Mouse (Mus musculus) liver, embryonic 14.5 days (tissue): ENCODE measurements around the gene Med18. TPM values are rescaled to one million over a fixed set of nuclear protein-coding genes. Genes with fewer than 3 reads are reported as not detected.

Source experiments
- ATAC-seq: fragments of 200-750 bp; cut with Nextera tagmentation; 2 replicates; pipeline ENCODE4 v1.8.0; 2017; ENCODE audit warnings: moderate number of reproducible peaks, mild to moderate bottlenecking, moderate library complexity; ENCODE audit not compliant: insufficient read depth
- DNase-seq, 3 experiments: peaks; one replicate each; pipeline ENCODE4 v3.0.0-alpha.2; 2012 to 2013; ENCODE audit warnings: low read depth in 3 of 3, low spot score in 3 of 3
- H3K27ac ChIP-seq: fragments of 300-500 bp; sonication (generic); 2 replicates; pipeline ENCODE4 v1.5.1; 2014; ENCODE audit warnings: moderate library complexity, mild to moderate bottlenecking, control low read depth, inconsistent platforms
- H3K27me3 ChIP-seq: fragments of 300-500 bp; sonication (generic); 2 replicates; pipeline ENCODE4 v1.6.1; 2014; ENCODE audit warnings: mild to moderate bottlenecking, low read length, moderate library complexity; ENCODE audit not compliant: control insufficient read depth, insufficient read depth
- H3K36me3 ChIP-seq: fragments of 300-500 bp; sonication (generic); replicated peaks from 2 replicates; pipeline ENCODE4 v1.6.1; 2014; ENCODE audit warnings: low read depth; ENCODE audit not compliant: control insufficient read depth, insufficient read depth
- H3K4me1 ChIP-seq, 2 experiments: fragments of 200-500 bp in 1 of 2; fragments of 300-500 bp in 1 of 2; sonication (generic) in 1 of 2; replicated peaks; 2 replicates each; pipeline ENCODE4 v1.6.1; 2012 to 2014; ENCODE audit warnings: antibody characterized with exemption in 1 of 2, inconsistent platforms in 1 of 2, low read length in 1 of 2; ENCODE audit not compliant: control insufficient read depth in 2 of 2, insufficient read depth in 2 of 2
- H3K4me2 ChIP-seq: fragments of 300-500 bp; sonication (generic); 2 replicates; pipeline ENCODE4 v1.6.1; 2014; ENCODE audit warnings: low read depth, mild to moderate bottlenecking, control low read depth, moderate library complexity
- H3K4me3 ChIP-seq, 2 experiments: fragments of 200-500 bp in 1 of 2; fragments of 300-500 bp in 1 of 2; sonication (generic) in 1 of 2; 2 replicates each; pipeline ENCODE4 v1.5.1; 2012 to 2014; ENCODE audit warnings: low read depth in 2 of 2, low read length in 2 of 2, mild to moderate bottlenecking in 2 of 2, control low read depth in 1 of 2, inconsistent platforms in 1 of 2, moderate library complexity in 1 of 2; ENCODE audit not compliant: insufficient read depth in 1 of 2
- H3K9ac ChIP-seq: fragments of 300-500 bp; sonication (generic); replicated peaks from 2 replicates; pipeline ENCODE4 v1.6.1; 2014; ENCODE audit warnings: mild to moderate bottlenecking, control low read depth, moderate library complexity
- H3K9me3 ChIP-seq: fragments of 300-500 bp; sonication (generic); 2 replicates; pipeline ENCODE4 v1.6.1; 2016; ENCODE audit warnings: low read length, mixed read lengths; ENCODE audit not compliant: control insufficient read depth
- CTCF ChIP-seq: IDR thresholded peaks from 2 replicates; pipeline ENCODE4 v1.5.1; 2016; ENCODE audit warnings: antibody characterized with exemption, low read depth, control low read depth
- EP300 ChIP-seq: IDR thresholded peaks from 2 replicates; pipeline ENCODE4 v1.6.1; 2016; ENCODE audit warnings: antibody characterized with exemption, low read depth
- WGBS: fragments of 180-500 bp; shearing (Covaris S2); extraction: QIAGEN DNeasy Blood & Tissue Kit; methylation state at CpG from one replicate; pipeline ENCODE4 v1.1.7; 2014; ENCODE audit not compliant: insufficient replicate concordance; 5-methylcytosine and 5-hydroxymethylcytosine counted together
- polyA plus RNA-seq, 2 experiments: library from polyadenylated mRNA; depleted of rRNA in 1 of 2; stranded (reverse) in 1 of 2; unstranded in 1 of 2; fragments of >200 nt; fragmentation: Nextera tagmentation in 1 of 2; extraction: Ambion mirVana in 1 of 2; gene quantifications; 2 replicates each; pipeline versions ENCODE4 v1.2.1 to v1.2.3; 2012 to 2014

Gene Med18
- polyA plus RNA-seq, 2 experiments = 3.4 to 4.3 TPM

- H3K4me2 ChIP-seq = no peak overlapping the region
- H3K4me3 ChIP-seq = no peak overlapping the region
- H3K9me3 ChIP-seq = no peaks in the 10 kb centered on the region
- H3K9ac ChIP-seq = no peak overlapping the region
- 78% methylated on average over 8 of the region's 8 CpGs for WGBS
- no peaks in the 10 kb centered on the region for H3K36me3 ChIP-seq
- no peaks in the 10 kb centered on the region for H3K27me3 ChIP-seq
- TF ChIP-seq CTCF (no peak), EP300 (no peak)
- peaks cover 0 to under 1% of the 10 kb centered on the region in 2 experiments; a peak in 2 of 4 replicates for H3K4me1 ChIP-seq
- DNase-seq (no peak), ATAC-seq (no peak)
- H3K27ac ChIP-seq = no peak overlapping the region
Measured at GRCm38 (mm10) chr4:132444516-132444915, 19.2 kb downstream of the Med18 start.

DNA sequence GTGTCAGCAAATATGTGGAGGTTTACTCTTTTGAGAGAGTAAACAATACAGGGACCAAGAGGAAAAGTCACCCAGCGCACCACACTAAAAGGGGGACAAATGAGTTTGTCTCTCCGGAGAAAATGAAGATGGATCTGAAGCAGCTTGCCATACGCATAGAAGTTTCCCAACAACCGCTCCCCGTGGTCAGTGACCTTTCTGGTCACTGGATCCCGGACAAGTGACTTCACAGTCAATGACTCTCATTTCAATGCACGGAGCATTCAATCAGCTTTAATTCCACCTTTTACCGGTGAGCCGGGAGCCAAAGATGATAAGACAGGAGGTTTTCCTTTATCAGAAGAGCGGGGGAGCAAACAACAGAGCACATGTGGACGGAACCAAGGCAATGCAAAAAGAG is 25.9 kb downstream of the Med18 start:
- ATAC-seq = no peak
- Histone ChIP-seq H3K9me3 (no peaks in the 10 kb centered on the region), H3K4me2 (peak overlapping the region; percentile 40), H3K9ac (no peak overlapping the region), H3K27ac (no peak overlapping the region), H3K36me3 (no peaks in the 10 kb centered on the region), H3K27me3 (no peaks in the 10 kb centered on the region), H3K4me1 (peaks cover 3 to 10% of the 10 kb centered on the region in 2 experiments; a peak in 3 of 4 replicates), H3K4me3 (no peak overlapping the region)
- TF ChIP-seq CTCF = no peak
- no peak for TF ChIP-seq EP300
- 39% methylated on average over 11 of the region's 11 CpGs for WGBS
- DNase-seq = no peak

- Histone ChIP-seq H3K4me3 (peak overlapping the region; percentile 23 to 33; a peak in 2 of 4 replicates), H3K9ac (no peak overlapping the region), H3K9me3 (no peaks in the 10 kb centered on the region), H3K4me1 (peaks cover 20 to 29% of the 10 kb centered on the region in 2 experiments), H3K27me3 (no peaks in the 10 kb centered on the region; the same call in 1 of the 2 replicates), H3K36me3 (no peaks in the 10 kb centered on the region), H3K4me2 (peak overlapping the region; percentile 48), H3K27ac (no peak overlapping the region)
- TF ChIP-seq CTCF (peak; percentile 7; the same call in 1 of the 2 replicates), EP300 (no peak)
- ATAC-seq (no peak), DNase-seq (no peak)
- WGBS = 18% methylated on average over 14 of the region's 14 CpGs
Measured at GRCm38 (mm10) chr4:132432717-132433372, 30.9 kb downstream of the Med18 start.

- Histone ChIP-seq H3K27ac (peak overlapping the region; percentile 92), H3K36me3 (no peaks in the 10 kb centered on the region), H3K4me2 (peak overlapping the region; percentile 63), H3K9ac (peak overlapping the region; percentile 59), H3K27me3 (no peaks in the 10 kb centered on the region; the same call in 1 of the 2 replicates), H3K9me3 (no peaks in the 10 kb centered on the region), H3K4me3 (peak overlapping the region in 1 of 2 experiments; percentile 1; a peak in 1 of 4 replicates), H3K4me1 (peaks cover 43% of the 10 kb centered on the region in 2 experiments)
- 5% methylated on average over 9 of the region's 9 CpGs for WGBS
- DNase-seq (peak; percentile 82 to 94 (median 83)), ATAC-seq (peak; percentile 99)
- peak; percentile 95 for TF ChIP-seq EP300
- TF ChIP-seq CTCF = peak; percentile 47
Measured at GRCm38 (mm10) chr4:132428022-132428542, 35.6 kb downstream of the Med18 start.

GRCm38 (mm10) chr4:132427493-132427892 is 36.2 kb downstream of the Med18 start:
- no peaks in the 10 kb centered on the region for H3K36me3 ChIP-seq
- ATAC-seq (peak; percentile 56), DNase-seq (peak in 1 of 3 experiments; percentile 51)
- no peaks in the 10 kb centered on the region; the same call in 1 of the 2 replicates for H3K27me3 ChIP-seq
- peak overlapping the region; percentile 59 for H3K9ac ChIP-seq
- no peaks in the 10 kb centered on the region for H3K9me3 ChIP-seq
- H3K27ac ChIP-seq = peak overlapping the region; percentile 92
- H3K4me2 ChIP-seq = peak overlapping the region; percentile 63
- H3K4me3 ChIP-seq = no peak overlapping the region
- TF ChIP-seq CTCF (no peak), EP300 (no peak)
- H3K4me1 ChIP-seq = peaks cover 43 to 45% of the 10 kb centered on the region in 2 experiments
- 46% methylated on average over 4 of the region's 4 CpGs for WGBS
